Mouse (Mus musculus) bone marrow, adult 2 months (tissue): ENCODE results near the gene Rhox3e.
"Not testable (repeated sequence)": the region's sequence is repeated elsewhere in the genome, so short reads cannot be mapped to it uniquely, and the experiment has no call there.

Experiments used
- CTCF ChIP-seq: fragments of 200-500 bp; IDR thresholded peaks from 2 replicates; pipeline ENCODE4 v1.5.1; 2011; ENCODE audit warnings: low read length, control low read depth; ENCODE audit not compliant: control insufficient read depth, insufficient read depth
- POLR2A ChIP-seq: fragments of 200-500 bp; IDR thresholded peaks from 2 replicates; pipeline ENCODE4 v1.6.1; 2011; ENCODE audit warnings: low read depth, mild to moderate bottlenecking, control low read depth, low read length, borderline replicate concordance; ENCODE audit not compliant: control insufficient read depth

DNA sequence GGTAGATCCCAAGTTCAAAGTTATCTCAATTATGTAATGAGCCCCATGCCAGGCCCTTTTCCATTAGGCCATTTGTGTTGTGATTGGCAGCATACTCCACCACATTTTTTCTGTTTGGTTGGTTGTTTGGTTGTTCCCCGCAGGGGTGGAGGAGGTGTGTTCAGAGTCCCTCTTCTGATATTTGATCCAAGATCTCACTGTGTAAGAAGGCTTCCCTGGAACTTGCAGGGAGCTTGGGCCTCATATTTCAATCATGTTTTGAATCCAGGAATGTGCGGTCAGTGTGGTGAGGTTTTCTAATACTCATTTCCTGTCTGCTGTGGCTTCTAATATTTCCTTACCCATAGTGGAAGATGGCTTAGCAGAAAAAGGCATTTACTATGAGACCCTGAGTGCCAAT, 30.8 kb downstream of the Rhox3e start:
- not testable (repeated sequence) for TF ChIP-seq CTCF, POLR2A
